Mouse (Mus musculus): ENCODE measurements around the gene Krt79.

GRCm38 (mm10) chr15:101904849-101905248, 35.3 kb downstream of the Krt79 start:
- no peak for TF ChIP-seq CTCF (conservative IDR thresholded peaks at IDR 0.05 in 1 of 2, IDR thresholded peaks at IDR 0.05 in 1 of 2; ENCODE audit: low read depth in 2 of 2, low read length in 2 of 2)
- TF ChIP-seq POLR2A (IDR thresholded peaks at IDR 0.05; ENCODE audit: low read depth, low read length) = no peak
- no peak for TF ChIP-seq ETS1 (conservative IDR thresholded peaks at IDR 0.05; ENCODE audit: low read depth, low read length)
- TF ChIP-seq MEF2A (IDR thresholded peaks at IDR 0.05; ENCODE audit: borderline replicate concordance, low read depth, low read length) = no peak
- TF ChIP-seq ELF1 (IDR thresholded peaks at IDR 0.05; ENCODE audit: low read depth, low read length) = no peak
